Mouse (Mus musculus) neural tube, embryonic 15.5 days (tissue): Measurements from ENCODE around the gene Pde4b. TPM values are rescaled to one million over a fixed set of nuclear protein-coding genes. Genes with fewer than 3 reads are reported as not detected.

Experiments used
- ATAC-seq: fragments of 200-750 bp; cut with Nextera tagmentation; 2 replicates; pipeline ENCODE4 v1.8.0; 2017; ENCODE audit warnings: mild to moderate bottlenecking, moderate TSS enrichment, moderate library complexity; ENCODE audit not compliant: low FRiP score
- H3K27ac ChIP-seq: fragments of 300-500 bp; sonication (generic); replicated peaks from 2 replicates; pipeline ENCODE4 v1.5.1; 2015; ENCODE audit warnings: mild to moderate bottlenecking, inconsistent platforms
- H3K27me3 ChIP-seq: fragments of 300-500 bp; sonication (generic); replicated peaks from 2 replicates; pipeline ENCODE4 v1.6.1; 2015; ENCODE audit warnings: inconsistent platforms
- H3K36me3 ChIP-seq: fragments of 300-500 bp; sonication (generic); 2 replicates; pipeline ENCODE4 v1.6.1; 2015; ENCODE audit warnings: inconsistent platforms
- H3K4me1 ChIP-seq: fragments of 300-500 bp; sonication (generic); 2 replicates; pipeline ENCODE4 v1.6.1; 2015; ENCODE audit warnings: inconsistent platforms
- H3K4me2 ChIP-seq: fragments of 300-500 bp; sonication (generic); 2 replicates; pipeline ENCODE4 v1.6.1; 2015; ENCODE audit warnings: inconsistent platforms, mild to moderate bottlenecking, moderate library complexity
- H3K4me3 ChIP-seq: fragments of 300-500 bp; sonication (generic); replicated peaks from 2 replicates; pipeline ENCODE4 v1.5.1; 2015; ENCODE audit warnings: mild to moderate bottlenecking, inconsistent platforms
- H3K9ac ChIP-seq: fragments of 300-500 bp; sonication (generic); replicated peaks from 2 replicates; pipeline ENCODE4 v1.6.1; 2015; ENCODE audit warnings: mild to moderate bottlenecking, inconsistent platforms
- H3K9me3 ChIP-seq: fragments of 300-500 bp; sonication (generic); replicated peaks from 2 replicates; pipeline ENCODE4 v1.6.1; 2016; ENCODE audit warnings: inconsistent platforms
- WGBS: fragments of 180-500 bp; shearing (Covaris S2); methylation state at CpG from one replicate; pipeline ENCODE4 v1.1.7; 2015; ENCODE audit warnings: mixed read lengths; 5-methylcytosine and 5-hydroxymethylcytosine counted together
- polyA plus RNA-seq: library from polyadenylated mRNA; unstranded; fragments of >200 nt; fragmentation: Nextera tagmentation; extraction: Ambion mirVana; gene quantifications from 2 replicates; pipeline ENCODE4 v1.2.1, GENCODE M21; 2015

The Pde4b gene
- polyA plus RNA-seq, 1 experiment from 2014 or later = 40.9 TPM

GRCm38 (mm10) chr4:102633241-102633640, 545.9 kb downstream of the Pde4b start:
- Histone ChIP-seq H3K27me3 (no peaks in the 10 kb centered on the region), H3K9me3 (no peaks in the 10 kb centered on the region), H3K36me3 (no peaks in the 10 kb centered on the region), H3K4me3 (no peak overlapping the region), H3K9ac (no peak overlapping the region), H3K27ac (no peak overlapping the region), H3K4me1 (no peaks in the 10 kb centered on the region), H3K4me2 (no peak overlapping the region)
- WGBS = 86% methylated on average over 5 of the region's 5 CpGs
- no peak for ATAC-seq

- no peak for ATAC-seq
- no peaks in the 10 kb centered on the region for H3K4me1 ChIP-seq
- no peaks in the 10 kb centered on the region for H3K9me3 ChIP-seq
- H3K36me3 ChIP-seq = no peaks in the 10 kb centered on the region
- no peak overlapping the region for H3K4me3 ChIP-seq
- H3K4me2 ChIP-seq = no peak overlapping the region
- WGBS = 77% methylated on average over 9 of the region's 9 CpGs
- no peak overlapping the region for H3K9ac ChIP-seq
- no peak overlapping the region for H3K27ac ChIP-seq
- H3K27me3 ChIP-seq = no peaks in the 10 kb centered on the region
Measured at GRCm38 (mm10) chr4:102635258-102635657, 547.9 kb downstream of the Pde4b start.

- Histone ChIP-seq H3K27ac (no peak overlapping the region), H3K27me3 (no peaks in the 10 kb centered on the region), H3K4me2 (no peak overlapping the region), H3K4me3 (no peak overlapping the region), H3K9me3 (no peaks in the 10 kb centered on the region), H3K36me3 (no peaks in the 10 kb centered on the region), H3K9ac (no peak overlapping the region), H3K4me1 (no peaks in the 10 kb centered on the region)
- ATAC-seq = no peak
- WGBS = 83% methylated on average over 8 of the region's 8 CpGs
Measured at GRCm38 (mm10) chr4:102635944-102636343, 548.6 kb downstream of the Pde4b start.

GRCm38 (mm10) chr4:102637348-102637910, 550.1 kb downstream of the Pde4b start:
- Histone ChIP-seq H3K4me2 (no peak overlapping the region), H3K9ac (no peak overlapping the region), H3K9me3 (no peaks in the 10 kb centered on the region), H3K4me1 (no peaks in the 10 kb centered on the region), H3K27ac (no peak overlapping the region), H3K4me3 (no peak overlapping the region), H3K36me3 (no peaks in the 10 kb centered on the region), H3K27me3 (no peaks in the 10 kb centered on the region)
- WGBS = 86% methylated on average over 4 of the region's 4 CpGs
- no peak for ATAC-seq

GRCm38 (mm10) chr4:102640942-102641341, 553.6 kb downstream of the Pde4b start:
- H3K4me2 ChIP-seq = no peak overlapping the region
- ATAC-seq = no peak
- H3K4me3 ChIP-seq = no peak overlapping the region
- no peaks in the 10 kb centered on the region for H3K36me3 ChIP-seq
- no peak overlapping the region for H3K9ac ChIP-seq
- WGBS = 94% methylated on average over 4 of the region's 4 CpGs
- no peaks in the 10 kb centered on the region for H3K4me1 ChIP-seq
- H3K27me3 ChIP-seq = no peaks in the 10 kb centered on the region
- no peaks in the 10 kb centered on the region for H3K9me3 ChIP-seq
- no peak overlapping the region for H3K27ac ChIP-seq

GRCm38 (mm10) chr4:102644062-102644461, 556.7 kb downstream of the Pde4b start:
- no peak overlapping the region for H3K4me2 ChIP-seq
- no peak overlapping the region for H3K4me3 ChIP-seq
- no peak overlapping the region for H3K9ac ChIP-seq
- no peaks in the 10 kb centered on the region for H3K9me3 ChIP-seq
- H3K27ac ChIP-seq = no peak overlapping the region
- 76% methylated on average over 6 of the region's 6 CpGs for WGBS
- H3K27me3 ChIP-seq = no peaks in the 10 kb centered on the region
- no peaks in the 10 kb centered on the region for H3K4me1 ChIP-seq
- H3K36me3 ChIP-seq = no peaks in the 10 kb centered on the region
- no peak for ATAC-seq

GRCm38 (mm10) chr4:102647056-102647455, 559.7 kb downstream of the Pde4b start:
- H3K36me3 ChIP-seq = no peaks in the 10 kb centered on the region
- no peak overlapping the region for H3K9ac ChIP-seq
- no peak for ATAC-seq
- no peaks in the 10 kb centered on the region for H3K27me3 ChIP-seq
- no peak overlapping the region for H3K4me2 ChIP-seq
- H3K4me1 ChIP-seq = no peaks in the 10 kb centered on the region
- no peaks in the 10 kb centered on the region for H3K9me3 ChIP-seq
- no peak overlapping the region for H3K27ac ChIP-seq
- 67% methylated on average over 2 of the region's 2 CpGs for WGBS
- H3K4me3 ChIP-seq = no peak overlapping the region

GRCm38 (mm10) chr4:102655331-102655730, 568.0 kb downstream of the Pde4b start:
- WGBS = 86% methylated on average over 7 of the region's 7 CpGs
- H3K36me3 ChIP-seq = no peaks in the 10 kb centered on the region
- no peaks in the 10 kb centered on the region for H3K9me3 ChIP-seq
- no peak overlapping the region for H3K4me2 ChIP-seq
- H3K4me1 ChIP-seq = no peaks in the 10 kb centered on the region
- H3K9ac ChIP-seq = no peak overlapping the region
- ATAC-seq = no peak
- H3K27ac ChIP-seq = no peak overlapping the region
- H3K4me3 ChIP-seq = no peak overlapping the region
- H3K27me3 ChIP-seq = no peaks in the 10 kb centered on the region

- no peak overlapping the region for H3K9ac ChIP-seq
- H3K27ac ChIP-seq = no peak overlapping the region
- H3K4me1 ChIP-seq = no peaks in the 10 kb centered on the region
- peak; percentile 83; the same call in 1 of the 2 replicates for ATAC-seq
- no peak overlapping the region; the same call in 1 of the 2 replicates for H3K4me2 ChIP-seq
- H3K4me3 ChIP-seq = no peak overlapping the region
- no peaks in the 10 kb centered on the region for H3K36me3 ChIP-seq
- no peaks in the 10 kb centered on the region for H3K27me3 ChIP-seq
- WGBS = 19% methylated on average over 3 of the region's 3 CpGs
- H3K9me3 ChIP-seq = no peaks in the 10 kb centered on the region
Measured at GRCm38 (mm10) chr4:102656494-102657036, 569.2 kb downstream of the Pde4b start.

Other genes with a start within 250 kb of the Pde4b start
- not detected in 2 replicates for gene B020004J07Rik, start 243.5 kb upstream of the Pde4b start, polyA plus RNA-seq
- not detected in 2 replicates for gene C130073F10Rik, start 193.8 kb upstream of the Pde4b start, polyA plus RNA-seq
- gene Gm12800, start 178.4 kb upstream of the Pde4b start, polyA plus RNA-seq = not detected in 2 replicates
- not detected in 2 replicates for gene Gm12794, start 147.1 kb upstream of the Pde4b start, polyA plus RNA-seq
- gene Gm12790, start 106.5 kb upstream of the Pde4b start, polyA plus RNA-seq = not detected in 2 replicates
- not detected in 2 replicates for gene Gm12789, start 100.9 kb upstream of the Pde4b start, polyA plus RNA-seq